Mouse (Mus musculus) embryo, embryonic 11.5 days (tissue): ENCODE results near the gene Pibf1.

ENCODE experiments used
- DNase-seq: peaks from one replicate; pipeline ENCODE4 v3.0.0-alpha.2; 2012; ENCODE audit warnings: low read depth, low spot score

The Pibf1 gene

DNA sequence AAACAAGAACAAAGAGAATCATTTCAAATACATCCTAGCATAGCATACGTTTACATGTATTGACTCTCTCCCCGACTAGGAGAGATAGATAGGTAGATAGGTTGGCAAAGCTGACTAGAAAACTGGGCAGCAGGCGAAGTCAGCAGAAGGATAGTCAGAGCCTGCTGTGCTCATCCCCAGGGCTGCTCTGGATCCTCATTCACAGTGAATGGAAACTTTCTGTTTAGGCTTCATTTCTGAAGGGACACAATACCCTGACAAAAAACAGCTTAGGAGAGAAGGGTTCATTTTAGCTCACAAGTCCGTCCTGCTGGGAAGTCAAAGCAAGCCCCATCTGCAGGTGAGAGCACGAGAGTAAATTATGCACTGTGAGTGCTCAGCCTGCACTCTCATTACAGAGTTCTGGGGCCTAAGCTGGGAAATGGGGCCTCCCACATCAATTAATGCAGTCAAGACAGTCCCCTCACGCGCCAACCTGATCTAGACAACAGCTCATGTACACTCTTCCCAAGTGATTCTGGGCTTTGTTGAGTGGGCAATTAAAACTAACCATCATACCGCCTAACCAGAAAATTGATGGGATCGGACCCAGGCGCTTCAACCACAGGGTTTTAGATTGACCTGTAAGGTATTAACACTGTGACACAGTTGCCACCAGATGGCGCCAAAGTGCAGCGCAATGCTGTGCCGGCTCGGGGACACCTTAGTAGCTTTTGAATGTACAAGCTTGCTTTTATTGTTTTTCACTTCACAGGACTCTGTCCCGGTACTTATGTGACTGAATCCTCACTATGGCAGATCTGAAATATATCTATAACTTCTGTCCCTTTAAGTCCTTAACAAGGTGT lies 42.8 kb downstream of the Pibf1 start:
- DNase-seq = peak; percentile 75

DNA sequence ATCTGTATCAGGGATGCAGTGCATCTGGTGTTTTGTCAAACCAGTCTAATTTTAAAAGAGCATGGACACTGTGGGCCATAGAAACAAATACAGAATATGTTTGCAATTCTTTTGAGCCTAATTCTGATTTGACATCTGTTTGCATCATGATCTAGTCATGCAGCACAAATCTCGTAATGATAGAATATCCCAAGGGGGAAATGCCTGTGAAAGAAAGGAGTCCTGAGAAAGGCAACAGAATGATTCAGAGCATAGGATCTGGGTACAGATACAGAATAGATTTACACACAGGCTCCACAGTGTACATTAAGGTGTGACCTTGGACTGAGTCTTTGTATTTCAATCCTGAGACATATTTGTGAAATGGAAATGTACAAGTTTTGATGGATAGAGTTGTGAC lies 47.6 kb downstream of the Pibf1 start:
- no peak for DNase-seq

DNA sequence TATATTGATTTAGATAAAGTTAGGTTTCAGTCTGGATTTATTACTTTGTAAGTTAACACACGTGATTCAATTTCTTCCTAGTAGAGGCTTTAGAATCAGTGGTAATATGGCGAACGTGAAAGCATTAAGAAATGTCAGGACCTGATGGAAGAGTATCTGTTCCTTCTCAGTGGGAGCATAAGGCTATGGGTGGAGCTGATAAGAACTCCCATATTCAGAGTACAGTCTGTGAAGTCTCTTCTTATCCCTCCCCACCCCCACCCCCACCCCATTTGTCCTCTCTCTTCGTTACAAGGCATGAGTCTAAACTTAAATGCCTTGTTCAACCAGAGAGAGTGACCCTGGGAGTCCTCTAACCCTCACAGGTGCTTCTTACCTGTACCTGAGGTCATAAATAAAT lies 53.5 kb downstream of the Pibf1 start:
- no peak for DNase-seq

DNA sequence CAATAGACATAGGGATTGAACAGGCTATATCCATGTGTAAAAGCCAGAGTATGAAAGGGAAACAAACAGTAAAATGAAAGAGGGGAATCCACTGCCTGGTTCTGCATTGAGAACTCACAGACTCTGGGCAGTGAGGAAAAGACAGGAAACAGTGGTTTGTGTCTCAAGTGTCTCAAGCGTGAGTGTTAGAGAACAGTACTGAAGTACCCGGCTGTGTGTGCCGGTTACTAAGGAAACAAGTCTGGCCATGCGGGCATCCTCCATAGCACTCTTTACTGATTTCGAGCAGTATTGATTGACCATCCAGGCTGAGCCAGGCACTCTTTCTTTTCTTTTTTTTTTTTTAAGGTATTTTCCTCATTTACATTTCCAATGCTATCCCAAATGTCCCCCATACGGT lies 60.7 kb downstream of the Pibf1 start:
- DNase-seq = no peak

DNA sequence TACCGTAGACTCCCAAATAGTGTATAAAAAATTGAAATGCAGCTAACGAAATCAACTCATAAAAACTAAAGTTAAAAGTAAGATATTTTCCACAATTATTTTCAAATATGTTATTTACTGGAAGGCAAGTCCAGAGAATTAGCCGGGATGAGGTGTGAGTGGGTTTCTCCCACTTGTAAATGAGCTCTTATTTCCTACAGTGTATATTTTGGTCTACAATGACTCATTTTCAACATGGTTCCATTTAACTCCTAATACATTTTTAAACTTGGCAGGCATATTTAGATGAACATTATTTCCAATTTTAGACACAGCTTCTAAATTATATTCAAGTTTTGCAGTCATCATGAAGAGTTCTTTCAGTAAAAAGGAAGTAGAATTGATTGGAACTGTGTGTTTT lies 63.8 kb downstream of the Pibf1 start:
- no peak for DNase-seq

DNA sequence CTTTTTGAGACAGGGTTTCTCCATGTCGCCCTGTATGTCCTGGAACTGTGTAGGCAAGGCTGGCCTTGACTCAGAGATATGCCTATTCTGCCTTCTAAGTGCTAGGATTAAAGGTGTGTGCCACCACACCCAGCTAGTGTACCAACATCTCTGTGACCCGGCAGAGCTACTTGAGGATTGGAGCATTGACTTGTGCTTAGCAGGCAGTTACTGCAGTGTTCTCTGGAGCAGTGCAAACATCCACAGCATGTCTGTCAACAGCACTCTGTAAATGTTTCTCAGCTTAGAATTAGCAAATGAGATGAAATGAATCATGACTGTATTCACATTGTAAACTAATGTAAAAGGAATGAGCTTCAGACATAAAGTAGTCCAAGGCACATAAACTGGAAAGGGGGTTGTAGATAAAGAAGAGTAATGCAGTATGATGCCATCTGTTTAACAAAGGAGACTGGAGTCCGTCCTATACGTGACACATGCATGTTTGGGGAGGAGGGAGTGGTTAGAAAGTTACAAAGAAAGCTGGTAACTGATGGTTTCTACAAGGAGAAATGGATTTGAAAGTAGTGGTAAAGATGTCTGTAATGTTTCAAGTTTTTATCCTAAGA lies 75.0 kb downstream of the Pibf1 start:
- DNase-seq = no peak

DNA sequence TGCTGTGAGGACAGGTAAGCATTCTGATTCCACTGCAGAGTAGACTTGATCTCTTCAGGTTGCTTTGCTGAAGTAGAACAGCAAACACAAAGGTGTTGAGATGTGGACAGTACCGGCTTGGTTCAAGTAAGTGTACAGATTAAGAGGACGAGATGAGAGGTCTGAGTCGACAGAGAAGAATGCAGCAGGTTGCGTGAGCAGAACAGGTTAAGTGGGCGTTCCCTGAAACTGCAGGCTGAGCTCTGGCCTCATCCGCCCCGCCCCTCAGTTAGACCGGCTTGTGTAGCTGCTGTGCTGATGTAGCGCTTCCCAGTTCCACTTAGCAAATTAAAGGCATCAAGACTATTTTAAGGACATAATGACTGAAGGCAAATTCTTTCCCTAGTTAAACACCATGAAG lies 77.3 kb downstream of the Pibf1 start:
- DNase-seq = no peak

DNA sequence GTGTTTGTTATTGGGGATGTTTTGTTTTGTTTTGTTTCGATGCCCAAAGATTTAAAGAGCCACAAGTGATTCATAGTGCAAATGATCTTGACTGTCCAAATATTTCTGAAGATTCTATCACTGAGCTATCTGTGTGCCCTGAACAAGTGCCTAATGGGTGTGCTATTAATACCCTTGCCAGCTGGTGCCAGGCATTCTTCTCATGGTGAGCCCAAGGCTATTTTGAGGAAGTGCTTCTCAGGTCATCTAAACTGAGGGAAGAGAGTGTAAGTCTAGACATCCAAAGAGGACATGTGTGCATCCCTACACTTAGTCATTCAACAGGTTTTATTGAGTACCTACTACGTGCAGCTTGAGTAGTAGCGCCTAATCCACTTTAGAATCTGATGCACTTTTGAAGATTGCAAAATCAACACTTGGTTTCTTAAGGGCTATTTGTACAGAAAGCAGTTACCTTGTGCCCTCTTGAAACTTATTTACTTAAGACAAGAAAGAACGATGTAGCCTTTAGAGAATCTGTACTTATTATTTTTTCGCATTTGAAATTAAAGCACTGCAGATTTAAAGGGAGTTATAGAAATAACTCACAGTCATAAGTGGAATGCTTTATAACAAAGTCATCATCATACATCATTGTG lies 91.0 kb downstream of the Pibf1 start:
- DNase-seq = no peak

- no peak for DNase-seq
Measured at GRCm38 (mm10) chr14:99205865-99206264, 106.6 kb downstream of the Pibf1 start.

DNA sequence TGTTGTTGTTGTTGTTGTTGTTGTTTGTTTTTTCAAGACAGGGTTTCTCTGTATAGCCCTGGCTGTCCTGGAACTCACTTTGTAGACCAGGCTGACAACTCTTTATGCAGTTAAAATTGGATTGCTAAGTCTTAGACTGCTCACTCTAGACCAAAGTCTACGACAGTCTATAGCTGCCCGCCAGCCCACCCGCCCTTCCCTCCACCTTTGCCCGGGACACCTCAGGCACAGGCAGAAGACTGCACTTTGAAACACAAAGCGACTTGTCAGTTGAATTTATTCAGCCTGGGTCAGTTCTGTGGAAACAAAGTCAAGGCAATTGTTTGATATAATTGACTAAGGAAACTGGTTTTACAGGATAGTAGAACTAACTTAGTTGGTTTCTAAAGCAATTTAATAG lies 107.4 kb downstream of the Pibf1 start:
- DNase-seq = no peak

GRCm38 (mm10) chr14:99210431-99210830 lies 111.2 kb downstream of the Pibf1 start:
- DNase-seq = no peak

DNA sequence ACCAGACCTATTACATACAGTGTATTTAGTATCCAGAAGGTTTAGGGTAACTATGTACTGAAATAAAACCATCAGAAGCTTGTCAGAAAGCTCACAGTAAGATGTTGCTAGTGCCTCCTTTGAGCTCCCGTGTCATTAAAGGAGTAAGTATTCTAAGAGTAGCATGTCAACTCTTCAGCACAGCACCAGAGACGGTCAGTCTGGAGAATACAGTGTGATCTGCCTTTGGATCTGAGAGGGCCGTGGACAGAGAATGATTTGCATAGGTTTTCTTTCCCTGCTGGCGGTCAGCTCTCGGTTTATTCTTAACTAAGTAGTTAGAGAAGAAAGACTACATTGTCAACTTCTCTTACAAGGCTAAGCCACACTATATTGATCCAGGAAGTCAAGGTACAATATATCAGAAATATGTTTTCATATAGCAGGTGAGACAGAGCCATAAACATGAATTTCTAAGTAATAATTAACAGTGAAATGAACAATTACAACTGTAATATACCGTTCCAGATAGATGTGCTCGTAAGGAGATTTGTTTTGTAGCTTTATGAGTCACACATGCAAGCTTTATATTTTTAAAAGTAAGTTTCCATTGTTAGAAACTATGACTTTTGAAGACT lies 119.3 kb downstream of the Pibf1 start:
- no peak for DNase-seq

DNA sequence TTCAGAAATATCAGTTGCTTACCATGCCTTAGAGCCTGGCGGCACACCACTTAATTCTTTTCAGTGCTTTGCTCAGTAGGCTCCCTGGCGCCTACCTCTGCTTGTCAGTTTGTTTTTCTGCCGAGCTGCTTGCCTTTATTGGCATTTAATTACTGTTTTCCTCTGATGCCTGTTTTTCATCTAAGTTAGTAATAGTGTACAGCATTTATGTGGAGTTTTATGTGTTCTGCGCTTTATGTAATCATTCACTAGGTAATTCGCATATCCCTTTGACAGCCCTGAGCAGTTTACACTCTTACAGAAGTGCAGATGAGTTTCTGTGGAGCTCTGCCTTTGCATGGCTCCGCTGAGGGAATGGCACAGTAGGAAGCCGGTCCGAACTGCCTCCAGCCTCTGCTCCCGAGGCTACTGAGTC lies 120.5 kb downstream of the Pibf1 start:
- DNase-seq = peak; percentile 27

DNA sequence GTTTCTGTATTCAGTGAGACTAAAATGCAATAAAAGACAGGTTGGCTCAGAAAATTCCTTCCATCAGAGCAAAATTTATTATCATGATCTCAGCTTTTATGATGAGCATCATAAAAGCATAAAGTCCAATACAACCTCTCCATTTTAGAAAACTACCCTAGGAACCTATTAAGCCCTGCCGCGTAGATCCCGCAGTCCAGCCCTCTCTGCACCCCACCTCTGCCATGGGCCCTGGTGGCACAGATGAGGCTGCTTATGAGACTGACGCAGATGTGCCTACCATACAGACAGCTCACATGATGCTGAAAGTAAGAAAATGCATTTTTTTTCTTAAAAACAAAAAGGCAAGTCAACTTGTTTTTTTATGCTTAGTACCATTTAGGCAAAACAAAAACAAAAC lies 126.7 kb downstream of the Pibf1 start:
- no peak for DNase-seq

- DNase-seq = no peak
Measured at GRCm38 (mm10) chr14:99229071-99229780, 130.0 kb downstream of the Pibf1 start.

DNA sequence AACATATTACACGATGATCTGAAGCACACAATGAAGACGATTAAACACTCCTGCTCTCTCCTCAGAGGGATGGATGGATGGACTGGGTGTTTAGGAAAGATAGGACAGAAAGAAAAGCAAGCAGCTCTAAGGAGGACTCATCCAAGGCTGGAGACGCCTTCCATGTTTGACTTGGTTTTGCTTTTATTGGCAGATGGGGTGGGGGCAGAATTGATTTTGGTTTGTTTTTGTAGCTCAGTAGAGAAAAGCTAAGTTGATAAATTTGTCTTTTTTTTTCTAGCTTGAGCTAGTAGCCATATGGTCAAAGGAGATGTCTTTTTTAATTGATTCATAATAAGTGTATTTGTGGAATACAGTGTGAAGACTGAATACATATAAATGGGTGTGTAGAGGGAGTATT lies 133.8 kb downstream of the Pibf1 start:
- DNase-seq = no peak

DNA sequence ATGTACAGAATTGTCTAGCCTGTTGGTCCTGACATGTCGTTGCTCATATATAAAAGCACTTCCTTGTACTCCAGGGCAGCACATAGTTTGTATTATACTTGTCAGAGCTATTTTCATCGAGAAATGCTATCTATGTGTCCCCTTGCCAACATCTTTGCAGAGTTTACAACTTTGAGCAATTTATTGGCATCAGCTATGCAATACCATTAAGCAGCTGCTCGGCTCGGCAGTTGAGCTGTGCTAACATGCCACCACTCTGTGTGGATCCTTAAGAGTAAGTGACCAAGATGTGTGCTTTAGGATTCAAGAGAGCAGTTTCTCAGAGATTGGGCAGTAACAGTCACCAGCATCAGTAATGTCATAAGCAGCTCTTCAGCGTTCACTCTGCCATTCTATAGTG lies 137.9 kb downstream of the Pibf1 start:
- DNase-seq = no peak

DNA sequence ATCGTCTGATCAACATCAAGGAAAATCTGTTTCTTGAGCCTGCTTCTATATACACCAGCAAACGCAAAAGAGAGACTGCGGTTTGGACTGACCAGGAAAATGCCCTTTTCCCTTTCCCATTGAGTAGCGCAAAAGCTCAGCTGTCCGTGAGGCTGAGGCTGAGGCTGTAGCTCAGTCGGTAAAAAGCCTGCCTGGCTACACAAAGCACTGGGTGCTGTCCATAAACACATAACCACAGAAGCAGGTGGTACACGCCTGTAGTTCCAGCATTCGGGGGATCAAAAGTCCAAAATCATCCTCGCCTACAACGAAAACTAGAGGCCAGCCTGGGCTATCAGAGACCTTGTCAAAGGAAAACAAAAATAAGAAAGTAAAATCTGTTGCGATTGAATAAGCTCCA lies 141.3 kb downstream of the Pibf1 start:
- no peak for DNase-seq

DNA sequence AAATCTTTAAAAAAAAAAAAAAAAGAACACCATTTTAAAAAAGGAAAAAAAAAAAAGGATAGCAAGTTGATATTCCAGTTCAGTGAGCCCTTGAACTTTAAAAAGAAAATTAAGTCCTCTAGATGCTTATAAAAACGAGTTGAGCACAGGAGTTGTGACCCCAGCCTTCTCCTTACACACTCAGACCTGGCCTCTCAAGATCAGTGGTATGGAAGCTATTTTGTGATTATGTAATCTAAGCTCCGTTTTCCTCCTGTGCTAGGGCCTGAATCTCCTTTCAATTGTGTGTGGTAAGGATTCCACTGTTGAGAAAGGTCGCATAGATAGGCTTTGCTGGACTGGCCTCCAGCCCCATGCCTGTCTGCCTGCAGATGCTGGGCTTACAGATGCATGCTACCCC lies 145.3 kb downstream of the Pibf1 start:
- no peak for DNase-seq

- DNase-seq = no peak
Measured at GRCm38 (mm10) chr14:99262026-99262425, 162.8 kb downstream of the Pibf1 start.

GRCm38 (mm10) chr14:99263816-99264215 lies 164.6 kb downstream of the Pibf1 start:
- DNase-seq = no peak

DNA sequence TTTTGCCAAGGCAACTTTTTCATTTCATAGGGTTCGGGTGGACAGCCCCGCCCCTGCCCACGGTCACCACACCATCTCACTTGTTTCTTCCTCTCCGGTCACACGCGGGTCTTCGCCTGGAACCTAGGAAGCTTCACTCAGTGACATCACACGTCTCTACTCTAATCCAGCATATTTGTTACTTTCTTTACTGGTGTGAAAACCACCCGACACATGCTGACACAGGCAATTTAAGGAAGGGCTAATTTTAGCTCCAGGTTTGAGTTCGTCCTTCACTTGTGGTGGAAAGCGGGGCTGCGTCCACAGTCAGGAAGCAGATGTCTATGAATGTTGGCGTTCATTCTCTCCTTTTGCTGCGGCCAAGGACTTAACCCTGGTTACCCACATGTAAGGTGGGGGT lies 166.6 kb downstream of the Pibf1 start:
- no peak for DNase-seq
